Mouse (Mus musculus) gastrocnemius, postnatal 36 days (tissue): ENCODE results near the gene Epor. TPM values are rescaled to one million over a fixed set of nuclear protein-coding genes. Genes with fewer than 3 reads are reported as not detected.

Source experiments
- DNase-seq, 2 experiments: peaks; one replicate each; pipeline ENCODE4 v3.0.0; 2022
- intact Hi-C: fragments of 180-260 bp; cut with DNase I; formaldehyde crosslinking; loops from one replicate; pipeline ENCODE4 v1.15.1; 2025
- total RNA-seq, 2 experiments: library from RNA; stranded (reverse); gene quantifications; 2 replicates each; pipeline ENCODE4 v1.2.3; 2021

Gene Epor
- total RNA-seq, 2 experiments from 2014 or later, result 0.23 to 0.59 TPM

DNA sequence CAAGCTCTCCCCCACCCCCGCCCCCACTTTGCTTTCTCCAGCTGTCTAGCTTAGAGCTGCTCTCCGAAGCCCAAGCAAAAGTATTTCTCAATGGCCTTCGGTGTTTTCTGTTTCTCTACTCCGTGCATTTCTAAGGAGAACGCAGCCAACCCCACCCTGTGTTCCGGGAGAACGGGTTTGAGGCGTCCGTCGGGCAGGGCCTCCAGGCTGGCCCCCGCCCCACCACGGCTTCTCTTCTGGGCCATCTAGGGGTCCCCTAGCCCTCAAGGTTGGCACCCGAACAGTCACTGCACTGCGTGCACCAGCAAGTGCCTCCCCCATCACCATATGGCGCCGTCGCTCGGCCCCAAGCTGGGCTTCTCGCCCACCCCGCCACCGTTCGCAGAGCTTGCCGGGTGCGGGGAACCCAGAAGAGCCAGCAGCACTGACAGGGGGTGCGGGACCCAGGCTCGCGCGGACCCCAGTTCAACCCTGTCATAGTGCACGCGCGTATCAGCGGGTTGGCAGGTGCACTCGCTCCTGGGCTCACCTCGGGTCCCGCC lies 45.7 kb downstream of the Epor start:
- intact Hi-C loops, result no loop called here
- DNase-seq, result no peak

DNA sequence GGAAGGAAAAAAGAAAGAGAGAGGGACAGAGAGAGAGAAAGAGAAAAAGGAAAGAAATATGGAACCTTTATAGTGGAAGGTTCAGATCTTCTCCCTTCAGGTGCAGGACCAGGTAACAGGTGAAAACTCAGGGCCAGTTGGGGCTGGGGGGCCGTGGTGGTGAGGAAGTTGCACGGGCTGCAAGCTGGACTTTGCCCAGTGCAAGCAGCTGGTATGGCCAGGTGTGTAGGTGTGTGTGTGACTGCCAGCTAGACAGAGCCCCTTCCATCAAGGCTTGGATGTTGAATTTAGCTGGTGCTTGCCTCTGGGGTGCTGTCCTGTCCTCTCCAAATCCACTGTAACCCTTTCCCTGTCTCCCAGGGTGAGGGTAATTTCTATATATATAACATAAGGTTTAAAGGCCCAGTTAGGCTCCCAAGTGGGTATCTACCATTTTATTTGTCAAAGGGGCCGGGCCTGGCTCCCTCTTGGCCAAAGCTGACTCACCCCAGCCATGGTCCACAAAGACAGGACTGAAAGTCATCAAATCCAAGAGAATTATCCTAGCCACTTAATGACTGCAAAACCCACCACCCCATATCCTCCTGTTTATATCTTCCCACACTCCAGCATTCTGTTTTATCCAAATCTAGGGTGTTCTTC lies 46.3 kb downstream of the Epor start:
- no peak for DNase-seq
- intact Hi-C loops, result no loop called here

DNA sequence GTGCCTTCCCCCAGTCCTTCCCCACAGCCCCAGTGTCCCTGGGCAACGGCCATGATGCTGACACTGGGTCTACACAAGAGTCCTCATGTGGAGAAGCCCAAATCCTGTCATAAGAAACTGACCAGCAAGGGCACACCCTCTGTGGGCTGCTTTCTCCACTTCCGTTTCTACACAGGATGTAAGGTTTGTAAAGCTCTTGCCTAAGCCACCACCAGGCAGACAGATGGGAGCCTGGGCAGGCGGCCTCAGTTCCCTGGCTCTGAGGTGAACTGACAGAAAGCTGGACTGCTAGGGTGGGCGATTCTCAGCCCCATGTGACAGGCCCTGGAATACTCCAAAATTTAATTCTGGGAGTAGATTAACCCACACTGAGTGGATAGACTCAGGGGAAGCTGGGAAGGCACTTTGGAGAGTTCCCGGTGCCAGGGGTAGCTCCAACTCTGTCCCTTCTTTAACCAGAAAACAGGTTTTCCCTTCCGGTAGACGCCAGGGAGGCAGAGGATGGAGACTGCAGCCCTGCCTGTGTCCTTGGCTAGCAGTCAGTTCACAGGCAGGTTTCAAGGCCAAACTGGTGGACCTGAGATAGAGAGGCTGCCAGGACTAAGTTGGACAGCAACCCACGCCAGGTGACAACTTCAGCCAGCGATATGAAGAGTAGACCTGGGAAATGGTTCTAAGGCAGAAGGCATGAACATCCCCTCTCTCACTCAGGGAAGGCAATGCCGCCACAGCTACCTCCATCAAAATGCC lies 53.7 kb downstream of the Epor start:
- intact Hi-C loops, result no loop called here
- DNase-seq, result no peak

Other genes starting within 250 kb of the Epor start
- gene Ldlr, start 240.0 kb downstream of the Epor start, total RNA-seq, result 1 to 10 TPM; 2.4 to 3.5 TPM
- 1 to 10 TPM in 1 of 2 experiments, under 1 TPM in 1; 0.64 to 1.8 TPM for gene Spc24, start 203.2 kb downstream of the Epor start, total RNA-seq
- gene Kank2, start 164.8 kb downstream of the Epor start, total RNA-seq, result 10 to 100 TPM; 12.7 to 13.3 TPM
- gene Angptl8, start 128.0 kb downstream of the Epor start, total RNA-seq, result not detected
- gene Dock6, start 110.9 kb downstream of the Epor start, total RNA-seq, result 10 to 100 TPM; 10.1 to 12.5 TPM
- gene Rab3d, start 45.3 kb downstream of the Epor start, total RNA-seq, result 1 to 10 TPM; 2.3 to 4.1 TPM
- under 1 TPM in 1 of 2 experiments, not detected in 1; 0.30 TPM for gene Ccdc159, start 36.0 kb downstream of the Epor start, total RNA-seq
- gene Tmem205, start 36.0 kb downstream of the Epor start, total RNA-seq, result 10 to 100 TPM in 1 of 2 experiments, 1 to 10 TPM in 1; 7.8 to 10.5 TPM
- under 1 TPM; 0.49 to 0.64 TPM for gene Plppr2, start 26.5 kb downstream of the Epor start, total RNA-seq
- 1 to 10 TPM; 1.4 to 2.2 TPM for gene Swsap1, start 7.8 kb downstream of the Epor start, total RNA-seq
- gene Rgl3, start 25.9 kb upstream of the Epor start, total RNA-seq, result under 1 TPM; 0.28 to 0.42 TPM
- gene Ccdc151, start 39.1 kb upstream of the Epor start, total RNA-seq, result under 1 TPM in 1 of 2 experiments, not detected in 1; 0.25 TPM
- 10 to 100 TPM; 27.4 to 27.6 TPM for gene Prkcsh, start 39.3 kb upstream of the Epor start, total RNA-seq
- gene Elavl3, start 88.5 kb upstream of the Epor start, total RNA-seq, result under 1 TPM in 1 of 2 experiments, not detected in 1; 0.26 TPM
- not detected for gene Gm49318, start 107.8 kb upstream of the Epor start, total RNA-seq
- 1 to 10 TPM; 2.9 to 3.8 TPM for gene Zfp653, start 107.9 kb upstream of the Epor start, total RNA-seq
- gene Ecsit, start 121.9 kb upstream of the Epor start, total RNA-seq, result 10 to 100 TPM; 82.2 to 86.9 TPM
- gene Cnn1, start 135.7 kb upstream of the Epor start, total RNA-seq, result 1 to 10 TPM; 1.4 to 2.1 TPM
- gene Elof1, start 153.7 kb upstream of the Epor start, total RNA-seq, result 10 to 100 TPM; 32.5 to 35.3 TPM
- 1 to 10 TPM; 1.1 to 2.9 TPM for gene Acp5, start 172.2 kb upstream of the Epor start, total RNA-seq
- gene Pigyl, start 193.3 kb upstream of the Epor start, total RNA-seq, result 10 to 100 TPM; 29.4 to 31.2 TPM
- gene Zfp872, start 224.6 kb upstream of the Epor start, total RNA-seq, result not detected